Mouse (Mus musculus) urinary bladder, postnatal 36 days (tissue): Measurements from ENCODE around the gene Fancc.
"Not testable (repeated sequence)": the region's sequence is repeated elsewhere in the genome, so short reads cannot be mapped to it uniquely, and the experiment has no call there.

Experiments used
- DNase-seq, 2 experiments: peaks; one replicate each; pipeline ENCODE4 v3.0.0; 2022; ENCODE audit warnings: low spot score in 2 of 2, mixed read lengths in 1 of 2

The Fancc gene

DNA sequence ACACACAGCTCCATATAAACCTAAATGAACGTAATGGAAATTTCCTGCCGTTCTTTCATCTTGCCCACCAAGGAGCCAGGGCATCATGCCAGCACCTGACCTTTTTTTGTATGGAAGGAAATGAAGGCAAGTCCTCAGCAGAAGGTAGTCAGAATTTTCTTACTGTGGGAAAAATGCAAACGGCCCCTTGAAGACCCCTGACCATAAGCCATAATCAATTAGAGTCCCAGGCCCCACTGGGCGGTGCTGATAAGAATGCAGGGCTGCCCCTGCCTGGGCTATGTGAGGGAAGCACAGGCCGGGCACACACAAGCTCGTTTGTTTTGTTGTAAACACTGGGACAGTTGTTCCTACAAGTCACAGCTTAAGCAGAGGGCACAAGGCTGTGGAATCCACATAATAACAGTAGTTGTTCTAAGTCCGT is 179.4 kb downstream of the Fancc start:
- no peak for DNase-seq

DNA sequence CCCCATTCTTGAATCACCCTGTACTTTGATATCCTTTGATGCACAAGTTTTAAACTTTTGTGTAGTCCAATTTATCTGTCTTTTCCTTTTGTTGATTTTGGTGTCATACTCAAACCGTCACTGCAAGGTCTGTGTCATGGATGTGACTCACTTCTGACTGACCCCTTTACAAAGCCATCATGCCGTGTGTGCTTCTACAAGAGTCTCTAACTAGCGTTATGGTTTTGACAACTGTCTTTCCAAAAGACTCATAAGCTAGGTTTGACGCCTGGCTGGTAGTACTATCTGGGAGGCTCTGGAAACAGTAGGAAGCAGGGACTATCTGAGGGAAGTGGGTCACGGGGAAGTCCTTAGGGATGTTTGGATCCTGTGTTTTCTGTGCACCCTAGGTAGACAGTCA is 180.7 kb downstream of the Fancc start:
- DNase-seq = no peak

DNA sequence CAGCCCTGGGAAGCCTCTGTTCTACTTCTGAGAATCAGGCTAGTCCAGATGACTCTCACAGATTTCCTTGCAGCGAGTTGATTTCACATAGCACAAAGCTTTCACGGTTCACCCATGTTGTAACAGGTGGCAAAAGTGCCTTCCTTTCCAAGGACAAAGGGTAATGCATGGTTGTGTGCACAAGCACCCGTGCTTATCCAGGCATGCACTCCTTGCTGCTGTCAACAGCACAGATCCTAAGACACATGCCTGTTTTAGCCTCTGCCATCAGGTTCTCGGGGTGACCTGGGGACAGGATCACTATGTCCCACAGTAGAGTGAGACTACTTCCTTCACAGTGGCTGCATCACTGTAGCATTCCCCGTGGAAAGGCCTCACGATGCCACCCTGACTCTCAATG is 181.3 kb downstream of the Fancc start:
- no peak for DNase-seq

DNA sequence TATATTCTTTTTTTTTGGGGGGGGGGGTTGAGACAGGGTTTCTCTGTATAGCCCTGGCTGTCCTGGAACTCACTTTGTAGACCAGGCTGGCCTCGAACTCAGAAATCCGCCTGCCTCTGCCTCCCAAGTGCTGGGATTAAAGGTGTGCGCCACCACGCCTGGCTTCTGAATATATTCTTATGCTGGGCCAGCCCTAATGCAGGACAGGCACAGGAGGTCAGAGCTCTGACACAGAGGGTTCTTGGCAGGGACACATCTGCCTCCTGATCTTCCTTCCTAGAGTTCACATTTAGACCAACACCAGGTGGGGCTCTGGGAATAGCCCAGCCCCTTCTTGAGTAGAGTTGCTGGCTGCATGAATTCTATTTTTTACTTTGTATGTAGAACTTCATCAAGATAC is 182.0 kb downstream of the Fancc start:
- not testable (repeated sequence) for DNase-seq

DNA sequence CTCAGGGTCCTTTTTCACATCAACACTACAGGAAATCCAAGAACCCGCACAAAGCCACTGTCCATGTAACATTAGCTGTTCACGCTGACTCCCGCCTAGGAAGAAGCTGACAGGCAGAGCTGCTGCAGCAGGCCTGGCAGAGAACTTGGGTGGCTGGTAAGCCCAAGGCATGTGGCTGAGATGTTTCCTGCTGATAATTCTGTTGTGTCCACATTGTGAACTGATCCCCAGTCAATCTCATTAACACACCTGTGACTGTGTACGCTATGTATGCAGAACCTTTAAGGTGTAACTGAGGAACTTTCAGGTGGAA is 182.5 kb downstream of the Fancc start:
- no peak for DNase-seq

DNA sequence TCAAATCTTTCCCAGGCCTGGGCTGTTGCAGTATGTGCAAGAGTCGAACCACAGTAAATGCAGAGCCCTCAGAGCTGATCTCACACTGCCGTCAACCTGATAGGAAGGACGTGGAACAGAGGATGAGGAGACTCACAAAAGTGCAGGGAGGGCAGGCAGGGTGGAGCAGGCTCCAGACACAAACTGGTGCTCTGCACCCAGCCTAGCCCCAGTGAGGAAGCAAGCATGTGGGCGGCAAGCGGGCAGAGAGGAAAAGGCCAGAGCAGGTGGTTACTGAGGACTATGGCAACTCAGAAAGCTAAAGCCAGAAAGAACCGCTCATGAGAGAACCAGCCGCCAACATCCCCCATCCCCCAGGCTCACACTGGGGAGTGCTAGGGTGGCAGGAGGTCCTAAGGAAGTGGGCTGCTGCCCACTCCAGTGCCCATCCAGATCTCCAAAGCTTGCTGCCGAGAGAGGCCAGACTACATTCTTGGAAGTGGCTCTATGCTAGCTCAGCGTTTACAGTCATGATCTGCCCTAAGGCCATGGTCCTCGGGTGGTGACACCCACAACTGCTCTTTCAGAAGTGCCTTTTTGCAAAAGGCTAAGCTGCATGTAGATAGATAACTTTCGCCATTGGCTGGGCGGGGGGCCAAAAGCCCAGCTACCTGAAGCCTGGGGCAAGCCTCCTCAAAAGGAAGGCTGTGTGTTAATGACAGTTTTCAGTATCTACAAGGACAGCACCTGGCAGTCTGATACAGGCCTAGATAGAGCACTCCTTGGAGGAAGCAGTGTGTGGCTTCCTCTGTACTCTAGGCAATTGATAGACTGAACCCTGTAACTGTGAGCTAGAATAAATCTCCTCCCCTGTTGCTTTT is 183.1 kb downstream of the Fancc start:
- no peak for DNase-seq

DNA sequence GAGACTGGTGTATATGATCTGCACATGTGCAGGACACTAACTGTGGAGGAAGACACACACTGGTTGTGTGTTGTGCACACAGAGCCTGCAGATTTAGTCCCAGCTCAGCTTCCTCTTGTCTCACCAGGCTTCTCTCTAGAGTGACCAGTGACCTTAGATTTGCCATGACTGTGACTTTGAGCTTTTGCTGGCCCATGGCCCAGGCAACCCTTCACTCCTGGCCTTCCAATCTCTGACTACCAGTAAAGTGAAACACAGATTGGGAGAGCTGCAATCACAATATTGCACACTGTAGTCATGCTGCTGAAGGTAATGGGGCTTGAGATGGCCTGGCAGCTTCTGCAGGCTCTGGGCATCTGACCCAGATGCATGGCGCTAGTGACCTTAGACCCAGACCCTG is 183.8 kb downstream of the Fancc start:
- no peak for DNase-seq

DNA sequence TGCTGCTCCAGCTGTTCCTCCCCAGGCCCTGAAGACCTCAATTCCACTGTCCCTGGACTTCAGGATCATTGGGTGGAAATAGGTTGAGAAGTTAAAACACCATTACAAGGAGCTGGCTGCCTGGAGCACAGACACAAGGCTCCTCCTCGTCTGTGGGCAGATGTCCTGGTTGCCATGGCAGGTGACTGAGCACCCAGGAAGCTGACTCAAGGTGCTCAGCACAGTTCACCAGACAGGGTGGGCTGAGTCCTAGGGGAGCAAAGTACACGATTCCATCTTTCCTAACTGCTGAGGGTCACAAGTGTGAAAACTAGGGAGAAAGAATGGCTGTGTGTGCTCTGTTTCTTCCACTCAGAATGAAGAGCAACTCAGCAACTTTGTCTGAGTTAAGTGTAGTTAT is 185.9 kb downstream of the Fancc start:
- no peak for DNase-seq

DNA sequence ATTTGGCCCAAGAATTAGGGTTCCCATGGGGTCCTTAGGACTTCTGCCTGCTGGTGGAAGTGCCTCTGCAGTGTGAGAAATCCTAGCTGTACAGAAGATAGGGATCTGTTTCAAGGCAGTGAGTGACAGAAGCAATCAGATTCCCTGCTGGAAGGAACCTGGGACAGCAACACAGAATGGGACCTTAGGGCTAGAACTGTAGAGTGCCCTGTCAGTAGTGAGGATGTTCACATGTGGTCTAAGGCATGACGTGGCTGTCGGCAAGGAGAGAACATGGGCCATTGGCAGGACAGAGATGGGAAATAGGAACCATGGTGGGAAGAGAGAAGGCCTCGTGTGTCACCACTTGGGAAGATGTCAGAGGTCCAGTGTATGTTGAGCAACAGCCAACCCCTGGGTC is 187.5 kb downstream of the Fancc start:
- no peak for DNase-seq

DNA sequence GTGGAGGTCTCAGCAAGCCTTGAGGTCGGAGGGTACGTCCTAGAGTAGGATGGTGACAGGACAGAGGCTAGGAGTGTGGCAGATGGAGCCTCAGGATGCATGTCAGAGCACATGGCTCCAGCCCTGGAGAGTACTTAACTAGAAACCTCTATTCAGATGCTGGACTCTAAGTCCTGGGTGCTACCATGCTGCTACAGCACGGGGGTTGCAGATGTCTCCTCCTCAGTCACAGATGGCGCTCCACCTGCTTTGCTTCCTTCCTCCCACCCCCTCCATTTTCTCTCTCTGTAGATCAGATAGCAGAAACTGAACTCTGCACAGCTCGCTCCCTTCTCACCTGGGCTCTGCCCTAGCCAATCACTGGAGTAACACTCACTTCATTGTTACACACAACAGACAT is 190.3 kb downstream of the Fancc start:
- no peak for DNase-seq

DNA sequence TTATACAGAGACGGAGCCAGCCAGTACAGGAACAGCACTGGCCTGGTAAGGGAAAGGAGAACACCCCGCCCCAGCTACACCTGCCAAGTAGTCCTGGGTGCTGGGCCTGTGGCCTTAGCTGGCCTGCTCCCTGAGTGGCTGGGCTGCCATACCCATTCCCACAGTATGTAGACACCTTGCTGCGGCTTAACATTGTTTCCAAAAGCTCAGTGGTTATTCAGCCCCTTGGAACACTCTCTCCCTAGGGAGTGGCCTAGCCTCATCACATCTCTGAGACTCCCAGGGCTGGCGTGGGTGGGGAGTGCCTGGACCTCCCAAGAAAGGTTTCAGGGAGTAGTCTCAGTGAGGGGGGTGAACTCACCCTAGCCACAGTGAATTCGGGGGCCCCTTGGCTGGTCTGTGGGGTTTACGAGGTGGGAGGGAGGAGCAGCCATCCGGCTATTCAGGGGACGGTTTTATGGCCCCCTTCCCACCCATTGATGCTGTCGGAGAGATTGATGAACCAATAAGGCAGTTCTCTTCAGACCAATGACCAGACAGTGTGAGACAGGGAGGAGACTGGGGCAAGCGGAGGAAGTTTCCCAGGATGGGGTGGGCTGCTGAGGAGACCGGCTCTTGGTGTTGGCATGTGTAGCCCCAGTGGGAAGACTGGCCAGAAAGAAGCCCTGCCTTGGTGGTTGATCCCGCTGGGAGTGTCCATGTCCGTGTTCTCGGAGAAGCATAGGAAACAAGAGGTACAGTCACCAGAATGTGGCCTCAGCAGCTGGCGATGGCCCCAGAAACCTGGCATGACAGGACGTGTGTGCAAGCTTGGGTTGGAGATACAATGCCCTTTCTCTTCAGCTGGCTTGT is 191.7 kb downstream of the Fancc start:
- DNase-seq = peak; percentile 35 to 40

DNA sequence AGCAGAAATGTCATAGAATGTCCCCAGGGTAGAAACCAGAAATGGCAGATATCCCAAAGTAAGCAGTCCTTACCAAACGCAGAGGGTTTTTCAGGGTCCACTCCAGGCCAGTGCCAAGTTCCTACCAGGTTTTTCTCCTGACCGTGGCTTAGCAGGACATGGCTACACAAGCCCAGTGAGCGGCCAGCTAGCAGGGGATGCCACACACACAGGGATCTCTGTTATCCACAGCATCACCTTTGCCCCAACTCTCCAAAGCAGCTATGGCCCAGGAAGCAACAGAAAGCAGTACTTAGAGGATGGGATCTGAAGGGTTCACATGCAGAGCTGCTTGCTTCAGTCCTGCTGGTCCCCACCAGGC is 192.3 kb downstream of the Fancc start:
- no peak for DNase-seq

DNA sequence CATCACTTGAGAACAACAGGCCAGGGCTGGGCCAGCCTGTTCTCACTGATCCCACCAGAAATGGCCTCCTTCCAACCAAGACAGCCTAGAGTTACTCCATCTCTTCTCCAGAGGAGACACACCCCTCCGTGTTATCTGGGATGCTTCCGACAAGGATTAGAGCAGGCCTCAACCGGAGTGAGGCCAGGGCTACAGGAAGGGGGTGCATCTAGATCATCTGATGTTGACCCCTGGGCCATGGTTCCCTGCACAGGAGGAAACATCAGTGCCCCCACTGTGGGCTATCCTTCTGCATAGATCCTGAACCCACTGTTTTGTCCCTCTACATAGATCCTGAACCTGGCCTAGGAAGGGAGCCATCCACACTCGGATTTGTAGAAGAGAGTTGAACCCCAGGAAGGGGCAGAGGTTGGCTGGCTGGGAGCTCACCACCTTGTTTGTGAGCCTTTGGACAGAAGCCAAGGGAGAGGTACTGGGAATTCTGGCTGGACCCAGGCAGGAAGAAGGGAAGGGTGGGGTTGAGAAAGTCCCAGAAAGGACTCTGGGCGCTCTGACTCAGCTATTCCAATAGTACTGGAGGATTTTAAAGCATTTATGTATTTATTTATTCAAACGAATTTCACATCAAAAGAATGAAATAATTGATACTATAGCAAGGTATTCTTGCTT is 192.8 kb downstream of the Fancc start:
- no peak for DNase-seq

DNA sequence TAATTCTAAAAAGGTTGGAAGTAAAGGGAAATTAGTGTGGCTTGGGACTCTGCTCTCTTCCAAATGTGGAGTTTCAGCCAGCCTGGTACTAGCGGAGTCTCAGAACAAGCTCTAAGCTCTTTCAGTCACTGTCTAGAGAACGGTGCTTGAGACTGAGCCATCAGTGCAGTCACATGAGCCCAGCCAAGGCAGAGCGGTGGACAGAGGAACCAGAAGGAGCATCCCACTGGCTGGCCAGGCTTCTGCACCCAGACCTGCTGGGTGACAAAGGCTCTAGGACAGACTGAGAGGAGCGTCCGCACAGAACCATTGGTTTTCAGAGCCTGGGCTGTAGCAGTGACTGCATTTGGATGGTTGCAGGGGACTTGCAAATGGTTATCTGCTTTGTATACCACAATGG is 194.7 kb downstream of the Fancc start:
- no peak for DNase-seq

DNA sequence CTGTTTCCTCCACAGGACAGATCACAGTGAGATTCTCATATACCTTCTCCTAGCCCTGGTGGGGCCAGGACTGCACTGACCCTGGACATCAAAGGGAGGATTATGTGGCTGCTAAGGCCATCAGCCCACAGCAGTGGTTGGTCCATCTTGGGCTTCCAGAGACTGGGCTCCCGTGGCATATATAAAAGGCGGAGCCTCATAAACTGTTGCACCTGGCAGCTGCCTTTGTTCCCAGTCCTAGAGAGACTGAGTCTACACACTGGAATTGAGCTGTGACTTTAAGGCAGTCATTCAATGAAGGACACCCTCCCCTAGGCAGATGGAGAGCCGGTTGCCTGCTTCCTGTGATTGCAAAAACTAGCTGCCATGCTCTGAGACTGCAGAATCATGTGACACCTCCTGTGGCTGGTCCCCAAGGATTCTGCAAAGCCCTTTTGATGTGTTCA is 195.3 kb downstream of the Fancc start:
- no peak for DNase-seq

DNA sequence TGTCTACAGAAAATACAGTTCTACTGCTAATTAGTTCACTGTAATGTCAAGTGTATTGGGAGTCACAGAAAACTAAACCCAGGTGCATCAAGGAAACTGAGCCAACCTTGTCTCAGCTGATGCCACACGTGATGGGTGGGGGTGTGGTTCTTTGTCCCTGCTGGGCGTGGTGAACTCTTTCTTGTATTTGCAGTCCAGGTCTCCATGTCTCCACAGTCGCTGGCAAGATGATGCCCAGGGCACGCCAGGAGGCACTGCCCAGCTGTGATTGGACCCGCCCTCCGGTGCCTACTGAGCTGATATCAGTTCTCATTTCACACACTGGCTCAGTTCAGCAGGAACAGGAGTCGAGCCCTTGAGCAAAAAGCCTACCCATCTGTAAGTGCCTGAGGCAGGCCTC is 196.1 kb downstream of the Fancc start:
- DNase-seq = no peak

DNA sequence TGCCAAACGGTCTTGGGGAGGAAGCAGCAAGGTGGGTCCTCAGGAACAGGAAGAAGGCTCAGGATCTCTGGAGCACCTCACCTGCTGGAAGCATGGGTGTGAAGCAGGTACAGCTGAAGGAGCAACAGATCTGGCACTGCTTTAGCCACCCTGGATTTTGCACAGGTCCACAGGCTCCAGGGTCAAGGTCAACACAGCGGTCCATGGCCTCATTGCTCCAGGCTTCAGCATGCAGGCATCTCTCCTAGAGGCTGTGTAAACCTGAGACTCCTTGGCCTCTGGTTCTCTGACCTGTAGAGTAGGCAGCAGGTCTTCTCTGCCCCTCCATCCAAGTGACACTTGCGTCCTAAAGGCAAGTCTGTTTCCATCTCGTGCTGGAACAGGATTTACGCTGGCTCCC is 198.1 kb downstream of the Fancc start:
- no peak for DNase-seq

DNA sequence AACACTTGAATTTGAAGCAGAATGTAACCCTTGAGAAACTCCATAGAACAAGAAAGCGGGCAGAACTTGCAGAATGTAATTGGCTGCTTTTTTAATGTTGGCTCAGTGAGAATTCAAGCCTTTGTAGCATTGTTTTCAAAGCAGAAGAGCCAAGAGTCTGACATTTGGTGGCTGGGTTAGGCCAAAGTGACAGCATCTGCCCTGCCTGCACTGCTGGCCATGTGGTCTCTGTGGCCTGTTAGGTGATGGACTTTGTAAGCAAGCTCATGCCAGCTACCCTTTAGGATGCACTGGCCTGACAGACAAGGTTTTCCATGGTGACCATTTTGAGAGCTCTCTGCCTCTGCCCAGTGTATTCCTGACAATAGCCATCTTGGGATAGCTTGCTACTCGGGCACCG is 199.1 kb downstream of the Fancc start:
- no peak for DNase-seq

DNA sequence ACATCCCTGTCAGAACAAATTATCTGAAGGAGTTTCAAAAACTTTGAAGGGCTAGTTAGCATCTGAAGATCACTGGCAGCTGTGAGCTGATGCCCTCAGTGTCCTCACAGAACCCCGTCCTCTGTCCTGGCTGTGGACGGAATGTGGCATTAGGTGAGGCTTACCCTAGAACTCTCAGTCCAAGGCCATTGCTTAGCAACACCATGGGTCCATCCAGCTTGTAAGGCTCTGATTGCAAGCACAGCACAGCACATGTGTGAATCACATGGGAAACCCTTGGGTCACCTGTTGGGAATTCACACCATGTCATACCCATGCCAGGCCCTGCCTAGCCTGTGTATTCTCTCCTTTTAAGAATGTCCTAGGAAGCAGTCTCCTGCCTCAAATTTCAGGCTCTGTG is 200.1 kb downstream of the Fancc start:
- no peak for DNase-seq

DNA sequence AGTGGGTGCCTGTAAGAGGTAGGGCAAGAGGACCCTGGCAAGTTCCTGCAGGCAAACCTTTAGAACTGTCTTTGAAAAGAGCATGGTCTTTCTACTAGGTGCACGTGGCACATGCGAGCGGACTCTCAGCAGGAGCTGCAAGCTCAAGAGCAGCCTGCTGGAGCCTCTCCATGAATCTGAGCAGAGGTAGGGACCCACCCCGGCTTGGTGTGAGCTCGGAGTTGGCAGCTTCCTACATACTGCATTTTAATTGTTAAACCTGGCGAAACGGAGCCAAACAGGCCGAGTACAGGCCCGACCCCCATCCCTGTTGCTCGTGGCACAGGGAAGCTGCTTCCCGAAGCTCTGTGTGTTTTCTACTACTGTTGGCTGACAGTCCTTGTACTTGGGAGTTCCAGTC is 200.8 kb downstream of the Fancc start:
- no peak for DNase-seq

DNA sequence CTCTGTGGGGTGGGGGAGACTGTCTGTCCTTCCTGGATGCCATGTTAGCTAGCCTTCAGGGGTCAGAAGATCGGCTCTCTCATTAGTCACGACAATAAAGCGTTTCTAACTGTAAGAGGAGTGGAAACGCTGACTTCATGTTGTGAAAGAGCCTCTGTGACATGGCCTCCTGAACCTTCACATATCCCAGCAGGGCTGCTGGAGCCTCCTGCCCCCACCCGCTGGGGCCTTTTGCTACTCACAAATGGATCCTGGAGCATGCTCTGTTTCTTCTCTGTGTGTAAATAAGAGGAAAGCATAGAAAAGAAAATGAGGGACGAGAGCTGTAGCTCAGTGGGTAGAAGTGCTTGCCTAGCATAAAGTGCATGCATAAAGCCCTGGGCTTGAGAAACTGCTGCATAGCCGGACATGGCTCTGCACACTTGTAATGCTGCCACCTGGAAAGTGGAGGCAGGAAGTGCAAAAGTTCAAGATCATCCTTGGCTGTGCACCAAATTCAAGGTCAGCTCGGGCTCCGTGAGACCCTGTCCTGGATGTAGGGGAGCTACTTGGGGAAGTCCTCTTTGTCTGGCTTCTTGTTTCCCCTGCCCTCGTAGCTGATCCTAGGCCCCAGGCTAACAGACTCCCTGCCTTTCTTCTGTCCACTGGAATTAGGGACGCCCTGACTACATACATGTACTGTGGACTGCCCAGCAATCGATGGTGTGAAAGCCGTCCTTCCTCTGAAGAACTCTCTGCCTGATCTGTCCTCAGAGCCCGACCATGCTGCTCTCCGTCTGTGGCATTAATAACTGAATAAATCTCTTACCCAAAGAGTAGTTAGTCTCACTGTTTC is 202.5 kb downstream of the Fancc start:
- DNase-seq = no peak

DNA sequence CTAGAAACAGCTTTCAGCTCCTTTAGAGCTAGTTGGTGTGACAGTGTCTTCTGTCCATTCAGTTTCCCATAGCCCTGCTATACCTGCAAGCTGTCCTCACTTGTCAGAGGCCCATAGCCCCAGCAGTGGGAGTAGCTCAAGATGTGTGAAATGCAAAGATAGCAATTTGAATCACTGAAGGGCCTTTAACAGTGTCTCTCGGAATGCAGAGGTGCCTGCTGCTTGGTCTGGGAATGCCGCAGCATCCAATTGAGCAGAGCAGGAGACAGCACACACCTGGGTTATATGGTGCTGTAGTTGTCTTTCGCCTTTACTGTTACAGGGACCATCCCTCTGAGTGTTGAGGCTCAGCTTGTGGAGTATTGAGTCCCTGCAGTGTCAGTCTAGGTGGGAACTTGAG is 203.4 kb downstream of the Fancc start:
- no peak for DNase-seq
